Mouse (Mus musculus): ENCODE measurements around the gene Babam2.

DNA sequence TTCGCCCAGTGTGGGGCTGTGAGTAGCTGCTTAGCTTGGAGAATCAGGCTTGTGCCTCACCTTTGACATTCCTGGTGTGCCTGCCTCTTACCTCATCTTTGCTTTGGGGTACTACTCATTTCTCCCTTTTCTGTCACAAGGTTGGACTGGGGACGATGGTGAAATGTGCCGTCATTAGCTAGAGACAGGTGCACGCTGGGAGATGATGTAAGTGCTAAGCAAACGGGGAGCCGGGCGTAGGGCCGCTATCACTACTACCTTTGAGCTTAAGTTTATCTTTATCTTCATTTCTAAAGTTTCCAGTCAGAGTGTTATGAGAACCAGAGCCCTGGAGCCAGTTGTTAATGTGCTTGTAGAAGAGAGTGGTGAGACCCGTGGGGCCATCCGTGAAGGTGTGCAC, 131.3 kb downstream of the Babam2 start:
- TF ChIP-seq POLR2A (IDR thresholded peaks at IDR 0.05; ENCODE audit: borderline replicate concordance, extremely low read depth, insufficient read depth, insufficient read length, poor library complexity, severe bottlenecking): no peak
- TF ChIP-seq CTCF (IDR thresholded peaks at IDR 0.05; ENCODE audit: borderline replicate concordance, extremely low read depth, insufficient read depth, insufficient read length): no peak

Data from brain, embryonic 14.5 days (tissue).